Mouse (Mus musculus): ENCODE data around the gene Fas. TPM values are rescaled to one million over a fixed set of nuclear protein-coding genes. Genes with fewer than 3 reads are reported as not detected.

Gene Fas
- polyA plus RNA-seq, 1 experiment from 2014 or later: 12.0 TPM

GRCm38 (mm10) chr19:34306794-34307193 lies 16.3 kb downstream of the Fas start:
- no peaks in the 10 kb centered on the region for H3K4me1 ChIP-seq
- H3K9me3 ChIP-seq: no peaks in the 10 kb centered on the region
- WGBS: 71% methylated on average over 6 of the region's 6 CpGs
- H3K27me3 ChIP-seq: no peaks in the 10 kb centered on the region
- no peak overlapping the region for H3K9ac ChIP-seq
- ATAC-seq (ENCODE audit: borderline replicate concordance, extremely low read depth, low FRiP score, low TSS enrichment): no peak
- no peak overlapping the region for H3K4me2 ChIP-seq
- H3K27ac ChIP-seq: no peak overlapping the region
- H3K4me3 ChIP-seq: no peak overlapping the region
- H3K36me3 ChIP-seq: no peaks in the 10 kb centered on the region

DNA sequence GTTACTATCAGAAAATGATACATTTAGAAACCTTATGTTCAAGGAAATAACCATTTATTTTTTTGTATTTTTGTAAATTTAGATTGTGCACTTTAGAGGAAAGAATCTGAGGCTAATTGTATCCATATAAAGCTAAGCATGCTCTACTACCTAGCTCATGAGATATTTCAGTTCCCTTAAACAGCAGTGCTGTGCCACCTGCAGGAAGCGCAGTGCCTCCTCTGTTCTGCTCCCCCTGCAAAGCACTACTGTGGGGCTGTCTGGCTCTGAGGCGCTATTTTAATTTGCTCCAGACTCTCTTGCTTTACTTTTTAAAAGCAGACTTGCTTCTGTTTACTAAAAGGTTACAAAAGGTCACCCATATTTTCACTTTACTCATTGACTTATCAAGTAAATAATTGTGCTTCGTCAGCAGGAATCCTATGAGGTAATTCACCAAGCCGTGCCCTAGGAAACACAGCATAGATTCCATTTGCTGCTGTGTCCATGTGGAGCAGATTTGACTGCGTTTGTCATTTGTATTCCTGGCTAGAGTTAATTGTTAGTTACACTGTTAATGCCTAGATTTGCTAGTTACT lies 21.8 kb downstream of the Fas start:
- no peaks in the 10 kb centered on the region for H3K4me1 ChIP-seq
- WGBS: 55% methylated on average over 5 of the region's 5 CpGs
- H3K9ac ChIP-seq: no peak overlapping the region
- no peaks in the 10 kb centered on the region for H3K9me3 ChIP-seq
- H3K4me2 ChIP-seq: no peak overlapping the region
- no peak overlapping the region for H3K27ac ChIP-seq
- H3K27me3 ChIP-seq: no peaks in the 10 kb centered on the region
- no peak overlapping the region for H3K4me3 ChIP-seq
- no peak for ATAC-seq (ENCODE audit: borderline replicate concordance, extremely low read depth, low FRiP score, low TSS enrichment)
- no peaks in the 10 kb centered on the region for H3K36me3 ChIP-seq

GRCm38 (mm10) chr19:34328051-34328450 lies 37.6 kb downstream of the Fas start:
- no peaks in the 10 kb centered on the region for H3K4me1 ChIP-seq
- no peak for ATAC-seq (ENCODE audit: borderline replicate concordance, extremely low read depth, low FRiP score, low TSS enrichment)
- no peak overlapping the region for H3K27ac ChIP-seq
- no peak overlapping the region for H3K9ac ChIP-seq
- no peaks in the 10 kb centered on the region for H3K9me3 ChIP-seq
- H3K4me2 ChIP-seq: no peak overlapping the region
- no peaks in the 10 kb centered on the region for H3K27me3 ChIP-seq
- H3K4me3 ChIP-seq: no peak overlapping the region
- 45% methylated on average over 3 of the region's 3 CpGs for WGBS
- no peaks in the 10 kb centered on the region for H3K36me3 ChIP-seq

GRCm38 (mm10) chr19:34334300-34334699 lies 43.8 kb downstream of the Fas start:
- H3K36me3 ChIP-seq: no peaks in the 10 kb centered on the region
- H3K4me2 ChIP-seq: no peak overlapping the region
- H3K9ac ChIP-seq: no peak overlapping the region
- no peaks in the 10 kb centered on the region for H3K9me3 ChIP-seq
- WGBS: 1% methylated on average over 2 of the region's 2 CpGs
- ATAC-seq (ENCODE audit: borderline replicate concordance, extremely low read depth, low FRiP score, low TSS enrichment): peak; percentile 27; the same call in 1 of the 2 replicates
- H3K4me1 ChIP-seq: no peaks in the 10 kb centered on the region
- no peaks in the 10 kb centered on the region for H3K27me3 ChIP-seq
- no peak overlapping the region for H3K27ac ChIP-seq
- H3K4me3 ChIP-seq: no peak overlapping the region

- WGBS: 76% methylated on average over 2 of the region's 2 CpGs
- Histone ChIP-seq H3K27ac (no peak overlapping the region), H3K4me2 (no peak overlapping the region), H3K4me3 (no peak overlapping the region), H3K4me1 (peaks cover 8% of the 10 kb centered on the region), H3K9ac (no peak overlapping the region), H3K36me3 (no peaks in the 10 kb centered on the region), H3K27me3 (no peaks in the 10 kb centered on the region), H3K9me3 (no peaks in the 10 kb centered on the region)
- no peak for ATAC-seq (ENCODE audit: borderline replicate concordance, extremely low read depth, low FRiP score, low TSS enrichment)
These were observed 54.2 kb downstream of the Fas start for GRCm38 (mm10) chr19:34344702-34345101.

GRCm38 (mm10) chr19:34345616-34346267 lies 55.3 kb downstream of the Fas start:
- H3K4me3 ChIP-seq: no peak overlapping the region
- H3K27ac ChIP-seq: peak overlapping the region; percentile 82
- H3K4me2 ChIP-seq: peak overlapping the region; percentile 24; the same call in 1 of the 2 replicates
- 19% methylated on average over 8 of the region's 8 CpGs for WGBS
- no peaks in the 10 kb centered on the region for H3K9me3 ChIP-seq
- H3K4me1 ChIP-seq: peaks cover 8% of the 10 kb centered on the region
- no peaks in the 10 kb centered on the region for H3K36me3 ChIP-seq
- H3K27me3 ChIP-seq: no peaks in the 10 kb centered on the region
- ATAC-seq (ENCODE audit: borderline replicate concordance, extremely low read depth, low FRiP score, low TSS enrichment): peak; percentile 85
- no peak overlapping the region for H3K9ac ChIP-seq

- 7% methylated on average over 3 of the region's 3 CpGs for WGBS
- ATAC-seq (ENCODE audit: borderline replicate concordance, extremely low read depth, low FRiP score, low TSS enrichment): no peak
- no peaks in the 10 kb centered on the region for H3K9me3 ChIP-seq
- 0 out of 2 replicates have a peak overlapping the region, but pooled peaks have one; percentile 19 for H3K27ac ChIP-seq
- no peak overlapping the region for H3K9ac ChIP-seq
- H3K4me1 ChIP-seq: peaks cover 8% of the 10 kb centered on the region; the same call in 1 of the 2 replicates
- H3K27me3 ChIP-seq: no peaks in the 10 kb centered on the region
- H3K36me3 ChIP-seq: no peaks in the 10 kb centered on the region
- no peak overlapping the region for H3K4me3 ChIP-seq
- H3K4me2 ChIP-seq: no peak overlapping the region
These were observed 62.9 kb downstream of the Fas start for GRCm38 (mm10) chr19:34353291-34353805.

DNA sequence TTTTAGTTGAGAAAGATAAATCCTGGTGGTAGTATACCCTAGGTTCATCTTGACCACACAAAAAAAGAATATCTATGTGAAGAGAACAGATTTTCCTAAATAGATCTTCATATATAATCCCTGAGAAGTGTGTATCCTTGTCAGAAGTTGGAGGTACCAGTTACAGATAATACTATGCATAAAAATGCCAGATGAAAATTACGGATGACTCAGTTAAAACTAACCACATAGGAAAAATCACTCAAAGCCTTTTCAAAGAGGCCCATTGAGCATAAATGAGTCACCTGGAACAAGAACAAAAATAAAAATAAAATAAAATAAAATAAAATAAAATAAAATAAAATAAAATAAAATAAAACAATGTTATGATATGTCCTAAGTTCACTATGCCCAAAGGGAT lies 72.2 kb downstream of the Fas start:
- H3K4me2 ChIP-seq: no peak overlapping the region
- no peaks in the 10 kb centered on the region for H3K4me1 ChIP-seq
- no peaks in the 10 kb centered on the region for H3K27me3 ChIP-seq
- no peak overlapping the region for H3K9ac ChIP-seq
- no peaks in the 10 kb centered on the region for H3K36me3 ChIP-seq
- no peaks in the 10 kb centered on the region for H3K9me3 ChIP-seq
- no peak overlapping the region for H3K27ac ChIP-seq
- ATAC-seq (ENCODE audit: borderline replicate concordance, extremely low read depth, low FRiP score, low TSS enrichment): no peak
- no peak overlapping the region for H3K4me3 ChIP-seq
- 100% methylated on average over 1 of the region's 1 CpGs for WGBS

- 3% methylated on average over 1 of the region's 1 CpGs for WGBS
- no peaks in the 10 kb centered on the region for H3K36me3 ChIP-seq
- H3K4me1 ChIP-seq: no peaks in the 10 kb centered on the region
- no peak overlapping the region for H3K4me2 ChIP-seq
- H3K27me3 ChIP-seq: no peaks in the 10 kb centered on the region
- no peaks in the 10 kb centered on the region for H3K9me3 ChIP-seq
- H3K4me3 ChIP-seq: no peak overlapping the region
- H3K27ac ChIP-seq: no peak overlapping the region
- H3K9ac ChIP-seq: no peak overlapping the region
- no peak for ATAC-seq (ENCODE audit: borderline replicate concordance, extremely low read depth, low FRiP score, low TSS enrichment)
These were observed 79.1 kb downstream of the Fas start for GRCm38 (mm10) chr19:34369551-34369950.

DNA sequence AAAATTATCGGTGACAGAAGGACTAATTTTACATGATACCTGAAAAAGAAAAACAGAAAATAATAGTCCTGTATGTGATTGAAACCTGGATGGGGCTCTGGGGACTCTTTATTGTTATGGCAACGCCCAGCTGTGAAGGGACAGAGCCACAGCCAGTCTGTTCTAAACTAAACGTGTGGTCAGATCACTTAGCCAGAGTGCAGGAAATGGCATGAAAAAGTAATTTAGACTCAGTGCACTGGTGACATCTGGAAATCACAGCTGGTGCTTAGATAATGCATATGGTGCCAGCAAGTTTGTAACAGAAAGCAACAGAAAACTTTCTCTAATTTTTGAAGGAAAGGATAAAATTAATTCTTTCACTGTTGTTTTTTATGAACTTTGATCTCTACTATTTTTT lies 79.9 kb downstream of the Fas start:
- no peak overlapping the region for H3K4me3 ChIP-seq
- H3K9ac ChIP-seq: no peak overlapping the region
- WGBS: 47% methylated on average over 3 of the region's 3 CpGs
- no peaks in the 10 kb centered on the region for H3K27me3 ChIP-seq
- H3K36me3 ChIP-seq: no peaks in the 10 kb centered on the region
- H3K4me1 ChIP-seq: no peaks in the 10 kb centered on the region
- H3K27ac ChIP-seq: no peak overlapping the region
- no peak overlapping the region for H3K4me2 ChIP-seq
- H3K9me3 ChIP-seq: no peaks in the 10 kb centered on the region
- ATAC-seq (ENCODE audit: borderline replicate concordance, extremely low read depth, low FRiP score, low TSS enrichment): no peak
